Mouse (Mus musculus) embryonic facial prominence, embryonic 14.5 days (tissue): Measurements from ENCODE around the gene Zfp579. TPM values are rescaled to one million over a fixed set of nuclear protein-coding genes. Genes with fewer than 3 reads are reported as not detected.

Experiments used
- ATAC-seq: fragments of 200-750 bp; cut with Nextera tagmentation; 2 replicates; pipeline ENCODE4 v1.8.0; 2017; ENCODE audit warnings: low read depth, moderate number of reproducible peaks, moderate TSS enrichment
- DNase-seq: peaks from one replicate; pipeline ENCODE4 v3.0.0-alpha.2; 2015; ENCODE audit warnings: low spot score
- H3K27ac ChIP-seq: fragments of 300-500 bp; sonication (generic); replicated peaks from 2 replicates; pipeline ENCODE4 v1.5.1; 2014; ENCODE audit warnings: low read depth, mild to moderate bottlenecking, low read length, moderate library complexity
- H3K27me3 ChIP-seq: fragments of 300-500 bp; sonication (generic); replicated peaks from 2 replicates; pipeline ENCODE4 v1.6.1; 2014; ENCODE audit warnings: low read length; ENCODE audit not compliant: control insufficient read depth, insufficient read depth
- H3K36me3 ChIP-seq: fragments of 300-500 bp; sonication (generic); 2 replicates; pipeline ENCODE4 v1.6.1; 2014; ENCODE audit warnings: low read length, mixed read lengths; ENCODE audit not compliant: control insufficient read depth, insufficient read depth
- H3K4me1 ChIP-seq: fragments of 300-500 bp; sonication (generic); 2 replicates; pipeline ENCODE4 v1.6.1; 2014; ENCODE audit warnings: antibody characterized with exemption, low read length; ENCODE audit not compliant: control insufficient read depth, insufficient read depth
- H3K4me2 ChIP-seq: fragments of 300-500 bp; sonication (generic); 2 replicates; pipeline ENCODE4 v1.6.1; 2014; ENCODE audit warnings: low read depth, mild to moderate bottlenecking, low read length, moderate library complexity, mixed read lengths
- H3K4me3 ChIP-seq: fragments of 300-500 bp; sonication (generic); 2 replicates; pipeline ENCODE4 v1.5.1; 2014; ENCODE audit warnings: low read depth, mild to moderate bottlenecking, low read length
- H3K9ac ChIP-seq: fragments of 300-500 bp; sonication (generic); 2 replicates; pipeline ENCODE4 v1.6.1; 2014; ENCODE audit warnings: low read depth, mild to moderate bottlenecking, low read length, moderate library complexity, mixed read lengths
- H3K9me3 ChIP-seq: fragments of 300-500 bp; sonication (generic); 2 replicates; pipeline ENCODE4 v1.6.1; 2016; ENCODE audit warnings: low read length; ENCODE audit not compliant: control insufficient read depth
- WGBS: fragments of 180-500 bp; shearing (Covaris S2); extraction: QIAGEN DNeasy Blood & Tissue Kit; methylation state at CpG from one replicate; pipeline ENCODE4 v1.1.7; 2014; 5-methylcytosine and 5-hydroxymethylcytosine counted together
- polyA plus RNA-seq: library from polyadenylated mRNA; unstranded; fragments of >200 nt; fragmentation: Nextera tagmentation; extraction: Ambion mirVana; gene quantifications from 2 replicates; pipeline ENCODE4 v1.2.1, GENCODE M21; 2014

Gene Zfp579
- polyA plus RNA-seq, 1 experiment from 2014 or later: 23.0 TPM

DNA sequence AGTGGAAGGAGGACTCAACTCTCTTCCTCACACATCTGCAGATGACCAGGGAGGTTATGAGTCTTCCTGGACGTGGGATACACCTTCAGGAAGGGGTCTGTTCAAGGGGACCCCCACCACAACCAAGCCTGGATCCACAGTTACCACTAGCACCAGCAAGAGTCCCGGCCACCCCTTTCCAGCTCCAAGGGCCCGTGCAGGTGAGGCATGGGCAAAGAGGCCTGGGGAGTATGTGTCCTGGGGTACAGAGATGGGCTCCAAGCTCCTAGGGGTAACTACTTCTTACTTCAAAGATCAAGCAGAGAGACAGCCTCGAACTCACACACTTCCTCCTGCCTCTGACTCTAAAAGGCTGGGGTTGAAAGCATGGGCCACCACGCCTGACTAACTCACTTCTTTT is 53.3 kb downstream of the Zfp579 start:
- no peak overlapping the region for H3K9ac ChIP-seq
- H3K36me3 ChIP-seq: no peaks in the 10 kb centered on the region
- H3K9me3 ChIP-seq: no peaks in the 10 kb centered on the region
- no peak overlapping the region for H3K4me3 ChIP-seq
- 46% methylated on average over 5 of the region's 5 CpGs for WGBS
- DNase-seq (no peak), ATAC-seq (no peak)
- no peaks in the 10 kb centered on the region for H3K27me3 ChIP-seq
- no peak overlapping the region for H3K4me2 ChIP-seq
- no peak overlapping the region for H3K27ac ChIP-seq
- no peaks in the 10 kb centered on the region for H3K4me1 ChIP-seq

DNA sequence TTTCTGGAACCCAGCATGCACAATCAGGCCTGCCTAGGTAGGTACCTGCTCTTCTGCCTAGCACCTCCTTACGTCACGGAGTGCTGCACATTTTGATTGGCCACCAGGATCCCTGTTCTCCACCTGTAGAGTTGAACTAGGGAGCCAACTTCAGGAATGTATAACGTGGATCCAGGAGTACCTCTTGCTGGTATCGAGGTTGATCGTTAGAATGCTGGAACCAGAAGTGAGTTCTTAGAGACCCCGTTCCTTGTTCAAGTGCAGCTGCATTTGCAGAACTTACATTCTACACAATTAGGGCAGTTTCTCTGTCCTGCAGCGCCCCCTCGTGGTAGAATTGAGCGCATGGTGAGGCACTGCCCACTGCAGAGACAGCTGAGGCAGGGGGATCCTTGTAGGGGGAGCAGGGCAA is 55.9 kb downstream of the Zfp579 start:
- H3K36me3 ChIP-seq: no peaks in the 10 kb centered on the region
- H3K4me2 ChIP-seq: no peak overlapping the region
- H3K4me1 ChIP-seq: no peaks in the 10 kb centered on the region
- no peak overlapping the region for H3K4me3 ChIP-seq
- ATAC-seq (peak; percentile 49; the same call in 1 of the 2 replicates), DNase-seq (peak; percentile 76)
- no peak overlapping the region for H3K27ac ChIP-seq
- no peak overlapping the region for H3K9ac ChIP-seq
- 29% methylated on average over 9 of the region's 9 CpGs for WGBS
- no peaks in the 10 kb centered on the region for H3K27me3 ChIP-seq
- H3K9me3 ChIP-seq: no peaks in the 10 kb centered on the region

DNA sequence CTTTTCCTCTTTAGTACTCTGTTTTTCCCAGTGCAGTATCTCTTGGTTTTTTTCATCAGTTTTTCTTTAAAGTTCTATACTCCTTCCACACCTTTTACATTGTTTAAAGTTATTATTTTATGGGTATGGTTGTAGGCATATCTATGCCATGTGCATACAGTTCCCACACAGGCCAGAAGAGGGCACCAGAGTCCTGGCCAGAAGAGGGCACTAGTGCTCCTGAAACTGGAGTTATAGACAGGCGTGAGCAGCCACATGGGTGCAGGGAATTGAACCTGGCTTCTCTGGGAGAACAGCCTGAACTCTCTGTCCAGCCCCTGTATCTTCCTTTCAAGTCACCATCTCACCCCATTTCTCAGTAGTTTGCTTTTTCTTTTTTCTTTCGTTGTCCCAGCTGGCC is 57.5 kb downstream of the Zfp579 start:
- Histone ChIP-seq H3K4me2 (no peak overlapping the region), H3K4me1 (no peaks in the 10 kb centered on the region), H3K9me3 (no peaks in the 10 kb centered on the region; the same call in 1 of the 2 replicates), H3K27me3 (no peaks in the 10 kb centered on the region), H3K27ac (no peak overlapping the region), H3K36me3 (no peaks in the 10 kb centered on the region), H3K9ac (no peak overlapping the region), H3K4me3 (no peak overlapping the region)
- ATAC-seq: no peak
- DNase-seq: peak; percentile 45
- WGBS: 31% methylated on average over 2 of the region's 2 CpGs

DNA sequence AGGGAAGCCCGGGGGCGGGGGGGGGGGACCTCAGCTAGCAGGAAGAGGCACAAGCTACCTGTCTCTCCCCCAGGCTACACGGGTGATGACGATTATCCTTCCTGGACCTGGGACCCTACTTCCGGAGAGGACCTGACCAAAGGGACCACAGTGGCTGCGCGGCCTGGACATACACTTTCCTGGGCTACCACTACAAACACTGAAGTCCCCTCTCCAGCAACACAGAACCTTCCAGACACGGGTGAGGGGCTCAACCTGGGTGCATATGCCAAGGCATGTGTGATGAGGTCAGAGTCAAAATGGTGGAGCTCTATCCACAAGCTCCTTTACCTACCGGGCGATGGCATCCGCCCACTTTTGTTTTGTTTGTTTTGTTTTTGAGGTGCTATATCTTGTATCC is 58.6 kb downstream of the Zfp579 start:
- Histone ChIP-seq H3K9me3 (no peaks in the 10 kb centered on the region; the same call in 1 of the 2 replicates), H3K4me3 (no peak overlapping the region), H3K9ac (no peak overlapping the region), H3K27ac (no peak overlapping the region), H3K36me3 (no peaks in the 10 kb centered on the region), H3K4me2 (no peak overlapping the region), H3K4me1 (no peaks in the 10 kb centered on the region), H3K27me3 (no peaks in the 10 kb centered on the region)
- DNase-seq (no peak), ATAC-seq (no peak)
- WGBS: 75% methylated on average over 8 of the region's 11 CpGs

DNA sequence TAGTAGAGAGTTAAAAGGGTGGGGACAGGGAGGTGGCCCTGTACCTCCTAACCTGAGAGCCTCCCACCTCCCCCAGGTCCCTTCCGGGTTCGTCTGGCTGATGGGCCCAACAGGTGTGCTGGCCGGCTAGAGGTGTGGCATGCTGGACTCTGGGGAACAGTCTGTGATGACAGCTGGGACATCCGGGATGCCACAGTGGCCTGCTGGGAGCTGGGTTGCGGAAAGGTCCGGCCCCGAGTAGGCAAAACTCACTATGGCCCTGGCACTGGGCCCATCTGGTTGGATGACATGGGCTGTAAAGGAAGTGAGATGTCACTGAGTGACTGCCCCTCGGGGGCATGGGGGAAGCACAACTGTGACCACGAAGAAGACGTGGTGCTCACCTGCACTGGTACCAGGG is 59.1 kb downstream of the Zfp579 start:
- H3K27ac ChIP-seq: no peak overlapping the region
- WGBS: 73% methylated on average over 10 of the region's 10 CpGs
- H3K4me2 ChIP-seq: no peak overlapping the region
- H3K9ac ChIP-seq: no peak overlapping the region
- H3K4me1 ChIP-seq: no peaks in the 10 kb centered on the region
- no peaks in the 10 kb centered on the region for H3K27me3 ChIP-seq
- H3K9me3 ChIP-seq: no peaks in the 10 kb centered on the region; the same call in 1 of the 2 replicates
- no peak overlapping the region for H3K4me3 ChIP-seq
- no peaks in the 10 kb centered on the region for H3K36me3 ChIP-seq
- ATAC-seq (no peak), DNase-seq (no peak)

DNA sequence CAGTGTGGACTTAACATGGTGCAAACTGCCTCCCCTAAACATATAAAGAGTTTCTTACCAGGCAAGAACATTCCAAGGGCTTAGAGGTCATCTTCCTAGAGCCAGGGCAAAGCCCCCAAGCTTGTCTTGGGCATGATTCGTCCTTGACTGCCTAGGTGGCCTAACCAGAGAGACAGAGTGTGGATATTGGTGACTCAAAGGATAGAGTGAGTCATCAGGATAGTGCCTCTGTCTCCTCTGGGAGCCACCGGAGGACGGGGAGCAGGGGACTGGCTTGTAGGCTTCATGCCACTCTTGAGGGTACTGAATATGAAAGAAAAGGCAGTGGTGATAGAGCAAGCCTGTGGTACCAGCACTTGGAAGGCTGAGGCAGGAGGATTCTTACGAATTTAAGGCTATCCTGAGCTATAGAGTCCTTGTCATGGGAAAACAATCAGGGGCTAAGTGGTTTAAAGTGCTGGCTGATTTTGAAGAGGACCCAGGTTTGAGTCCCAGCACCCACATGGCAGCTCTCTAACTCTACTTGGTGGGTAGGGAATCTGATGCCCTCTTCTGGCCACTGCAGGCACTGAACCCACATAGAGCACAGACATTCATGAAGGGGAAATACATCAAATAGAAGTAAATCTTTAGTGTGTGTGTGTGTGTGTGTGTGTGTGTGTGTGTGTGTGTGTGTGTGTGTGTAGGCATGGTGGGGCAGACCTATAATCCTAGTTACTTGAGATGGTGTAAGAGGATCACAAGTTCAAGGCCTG is 61.6 kb downstream of the Zfp579 start:
- Histone ChIP-seq H3K4me2 (no peak overlapping the region), H3K9me3 (no peaks in the 10 kb centered on the region; the same call in 1 of the 2 replicates)
- 83% methylated on average over 4 of the region's 4 CpGs for WGBS

More for the DNA sequence above, 61.6 kb downstream of the Zfp579 start:
- no peaks in the 10 kb centered on the region for H3K36me3 ChIP-seq
- H3K4me3 ChIP-seq: no peak overlapping the region
- H3K9ac ChIP-seq: no peak overlapping the region
- no peaks in the 10 kb centered on the region for H3K27me3 ChIP-seq
- H3K27ac ChIP-seq: no peak overlapping the region
- ATAC-seq (no peak), DNase-seq (no peak)
- no peaks in the 10 kb centered on the region for H3K4me1 ChIP-seq

Other genes starting within 250 kb of the Zfp579 start
- gene Cox6b2, start 243.1 kb downstream of the Zfp579 start, polyA plus RNA-seq: 36.4 and 39.6 TPM in 2 replicates
- not detected in 2 replicates for gene Fam71e2, start 224.9 kb downstream of the Zfp579 start, polyA plus RNA-seq
- 0.13 TPM in 1 of 2 replicates, not detected in the other for gene Il11, start 213.3 kb downstream of the Zfp579 start, polyA plus RNA-seq
- not detected in 2 replicates for gene Tmem190, start 213.2 kb downstream of the Zfp579 start, polyA plus RNA-seq
- gene Tmem238, start 206.5 kb downstream of the Zfp579 start, polyA plus RNA-seq: 5.5 and 6.6 TPM in 2 replicates
- gene Rpl28, start 203.3 kb downstream of the Zfp579 start, polyA plus RNA-seq: 275 and 300 TPM in 2 replicates
- 347 and 359 TPM in 2 replicates for gene Ube2s, start 183.6 kb downstream of the Zfp579 start, polyA plus RNA-seq
- 0.68 and 0.76 TPM in 2 replicates for gene Shisa7, start 151.5 kb downstream of the Zfp579 start, polyA plus RNA-seq
- 6.5 and 7.0 TPM in 2 replicates for gene Isoc2b, start 125.9 kb downstream of the Zfp579 start, polyA plus RNA-seq
- 1.3 and 1.6 TPM in 2 replicates for gene Isoc2a, start 119.0 kb downstream of the Zfp579 start, polyA plus RNA-seq
- 0.35 TPM in 1 of 2 replicates, not detected in the other for gene Gm36210, start 89.6 kb downstream of the Zfp579 start, polyA plus RNA-seq
- gene Zfp628, start 80.9 kb downstream of the Zfp579 start, polyA plus RNA-seq: 3.7 and 4.0 TPM in 2 replicates
- 1.9 and 2.6 TPM in 2 replicates for gene Nat14, start 74.1 kb downstream of the Zfp579 start, polyA plus RNA-seq
- 8.1 and 8.7 TPM in 2 replicates for gene Ssc5d, start 70.4 kb downstream of the Zfp579 start, polyA plus RNA-seq
- 0.64 and 0.92 TPM in 2 replicates for gene Sbk2, start 31.8 kb downstream of the Zfp579 start, polyA plus RNA-seq
- gene Sbk3, start 25.0 kb downstream of the Zfp579 start, polyA plus RNA-seq: 0.06 and 0.08 TPM in 2 replicates
- gene Zfp524, start 18.3 kb upstream of the Zfp579 start, polyA plus RNA-seq: 14.5 and 16.5 TPM in 2 replicates
- 31.1 and 32.8 TPM in 2 replicates for gene Fiz1, start 18.5 kb upstream of the Zfp579 start, polyA plus RNA-seq
- gene Gm44973, start 19.3 kb upstream of the Zfp579 start, polyA plus RNA-seq: 1.5 TPM in 1 of 2 replicates, not detected in the other
- gene Zfp865, start 24.2 kb upstream of the Zfp579 start, polyA plus RNA-seq: 5.3 and 5.8 TPM in 2 replicates
- 21.6 and 30.7 TPM in 2 replicates for gene Ccdc106, start 24.4 kb upstream of the Zfp579 start, polyA plus RNA-seq
- gene 4632433K11Rik, start 38.0 kb upstream of the Zfp579 start, polyA plus RNA-seq: not detected in 2 replicates
- 4.4 and 6.0 TPM in 2 replicates for gene Zfp784, start 42.3 kb upstream of the Zfp579 start, polyA plus RNA-seq
- 34.9 and 44.1 TPM in 2 replicates for gene Zfp580, start 55.4 kb upstream of the Zfp579 start, polyA plus RNA-seq
- gene U2af2, start 66.0 kb upstream of the Zfp579 start, polyA plus RNA-seq: 105 and 114 TPM in 2 replicates
- gene Epn1, start 84.1 kb upstream of the Zfp579 start, polyA plus RNA-seq: 59.3 and 66.2 TPM in 2 replicates
- not detected in 2 replicates for gene Rfpl4, start 120.8 kb upstream of the Zfp579 start, polyA plus RNA-seq
- 0.22 and 0.62 TPM in 2 replicates for gene Rasl2-9, start 129.8 kb upstream of the Zfp579 start, polyA plus RNA-seq
- gene Vmn1r55, start 153.5 kb upstream of the Zfp579 start, polyA plus RNA-seq: not detected in 2 replicates
- not detected in 2 replicates for gene Vmn1r56, start 200.6 kb upstream of the Zfp579 start, polyA plus RNA-seq
- gene Vmn1r57, start 222.3 kb upstream of the Zfp579 start, polyA plus RNA-seq: not detected in 2 replicates